Mouse (Mus musculus): Measurements from ENCODE around the gene Il11ra1. TPM values are rescaled to one million over a fixed set of nuclear protein-coding genes. Genes with fewer than 3 reads are reported as not detected.

The Il11ra1 gene
- polyA plus RNA-seq, 1 experiment from 2014 or later, result 29.2 TPM

DNA sequence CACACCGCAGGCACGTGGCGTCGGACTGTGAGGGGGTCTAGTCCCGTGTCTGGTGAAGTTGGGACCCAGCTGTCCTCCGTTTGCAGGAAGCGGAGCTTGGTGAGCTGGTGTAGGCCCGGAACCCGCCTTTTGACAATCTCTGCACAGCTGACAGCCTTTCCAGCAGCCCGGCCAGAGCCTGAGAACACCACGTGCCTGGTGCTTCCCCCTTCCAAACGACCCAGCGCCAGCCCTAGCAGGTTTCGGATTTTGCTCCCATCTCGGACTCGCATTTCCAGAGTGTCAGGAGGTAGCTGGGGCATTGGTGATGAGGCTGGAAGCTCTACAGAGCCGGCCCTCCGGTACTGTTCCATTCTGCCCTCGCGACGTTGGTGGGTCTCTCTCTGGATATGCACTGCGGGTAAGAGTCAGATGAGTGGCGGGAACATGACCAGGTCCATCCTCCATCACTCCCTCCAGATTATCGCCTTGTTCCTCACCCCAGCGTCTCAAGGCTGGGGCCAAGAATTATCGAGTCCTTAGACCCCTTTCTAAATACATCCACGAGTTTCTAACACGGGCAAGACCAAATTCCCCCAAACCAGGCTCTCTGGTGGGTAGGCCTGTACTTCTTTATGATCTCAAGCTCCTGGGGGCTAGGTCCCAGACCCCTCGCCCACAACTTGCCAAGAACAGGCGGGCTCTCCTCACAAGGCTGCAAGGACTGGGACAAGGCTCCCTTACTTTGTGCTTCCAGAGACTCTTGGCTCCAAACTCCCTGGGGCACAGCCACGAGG is 12.8 kb downstream of the Il11ra1 start:
- Histone ChIP-seq H3K27ac (ENCODE audit: low read length) (peak overlapping the region; percentile 68; the same call in 1 of the 2 replicates), H3K36me3 (ENCODE audit: control insufficient read depth, insufficient read depth) (peaks cover 3% of the 10 kb centered on the region; the same call in 1 of the 2 replicates), H3K4me1 (replicated peaks; ENCODE audit: control insufficient read depth, insufficient read depth, low read length) (peaks cover 42% of the 10 kb centered on the region), H3K4me3 (replicated peaks; ENCODE audit: low read length) (peak overlapping the region; percentile 81), H3K9ac (replicated peaks; ENCODE audit: low read depth, low read length) (peak overlapping the region; percentile 92), H3K4me2 (ENCODE audit: low read length) (peak overlapping the region; percentile 94), H3K9me3 (ENCODE audit: control insufficient read depth, low read length) (no peaks in the 10 kb centered on the region), H3K27me3 (replicated peaks; ENCODE audit: control insufficient read depth, insufficient read depth, low read length) (no peaks in the 10 kb centered on the region)
- ATAC-seq, result peak; percentile 16
- 42% methylated on average over 31 of the region's 31 CpGs for WGBS

DNA sequence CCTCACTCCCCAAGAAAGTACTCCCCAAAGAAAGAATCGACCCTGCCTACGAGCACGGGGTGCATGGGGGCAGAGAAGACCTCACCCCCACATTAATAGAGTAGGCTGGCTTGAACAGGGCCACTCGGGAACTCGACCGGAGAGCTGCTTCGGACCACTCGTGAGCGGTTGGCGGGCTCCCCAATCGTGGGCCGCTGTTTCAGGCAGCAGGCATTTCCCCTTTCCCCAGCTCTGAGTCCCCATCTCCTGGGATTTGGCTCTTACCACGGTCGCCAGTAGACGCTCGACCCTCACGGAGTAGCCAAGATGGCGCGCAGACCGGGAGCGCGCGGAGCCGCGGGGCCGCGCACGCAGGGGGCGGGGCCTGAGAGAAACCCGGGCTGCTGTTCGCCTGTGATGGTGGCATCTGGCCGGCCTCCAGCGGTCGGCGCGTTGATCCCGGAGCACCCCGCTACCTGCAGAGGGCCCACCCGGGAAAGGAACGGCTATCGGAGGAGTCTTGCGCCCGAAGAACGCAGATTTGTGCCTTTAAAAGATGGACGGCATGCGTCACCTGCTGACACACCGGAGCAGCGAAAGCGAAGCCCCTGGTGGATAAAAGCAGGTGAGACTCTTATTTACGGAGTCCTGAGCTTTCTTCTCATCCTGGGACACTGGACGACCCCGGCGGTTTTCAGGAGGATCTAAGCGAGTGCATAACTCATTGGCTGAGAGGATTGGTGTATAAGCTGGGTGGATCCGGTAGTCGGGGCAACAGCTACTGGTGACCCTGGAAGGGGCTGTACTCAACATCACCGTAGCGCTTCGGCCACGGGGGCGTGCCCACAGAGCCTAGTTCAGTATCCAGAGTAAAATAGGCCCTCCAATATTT is 13.6 kb downstream of the Il11ra1 start, which contains the start of gene Rpp25l:
Gene Rpp25l (minus strand): TSS at position 338 of the 871 bp plus-strand sequence.
- peak; percentile 56 for ATAC-seq
- under 1% methylated on average over 61 of the region's 61 CpGs for WGBS
- H3K4me1 ChIP-seq (replicated peaks; ENCODE audit: control insufficient read depth, insufficient read depth, low read length), result peaks cover 35% of the 10 kb centered on the region

DNA sequence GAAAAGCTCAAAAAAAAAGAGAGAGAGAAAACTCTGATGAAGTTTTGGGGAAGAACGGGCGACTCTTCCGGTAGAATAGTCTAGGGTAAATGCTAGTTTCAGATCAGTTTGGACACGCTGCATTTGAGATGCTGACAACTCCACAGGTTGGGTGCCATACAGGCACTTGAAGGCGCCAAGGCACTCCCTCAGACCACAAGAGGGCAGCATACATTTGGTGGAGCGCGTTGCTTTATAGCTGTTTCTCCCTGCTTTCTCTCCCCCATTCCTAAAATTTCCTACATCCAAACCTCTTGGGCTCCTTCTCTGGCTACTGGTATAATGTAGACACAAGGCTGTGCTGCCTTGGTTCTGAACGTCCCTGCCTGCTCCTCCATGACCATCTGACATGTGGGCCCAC is 14.5 kb downstream of the Il11ra1 start:
- Histone ChIP-seq H3K27ac (ENCODE audit: low read length) (no peak overlapping the region), H3K4me1 (replicated peaks; ENCODE audit: control insufficient read depth, insufficient read depth, low read length) (peaks cover 33% of the 10 kb centered on the region), H3K9me3 (ENCODE audit: control insufficient read depth, low read length) (no peaks in the 10 kb centered on the region), H3K4me3 (replicated peaks; ENCODE audit: low read length) (peak overlapping the region; percentile 2; the same call in 1 of the 2 replicates), H3K9ac (replicated peaks; ENCODE audit: low read depth, low read length) (no peak overlapping the region), H3K36me3 (ENCODE audit: control insufficient read depth, insufficient read depth) (peaks cover 10% of the 10 kb centered on the region), H3K4me2 (ENCODE audit: low read length) (peak overlapping the region; percentile 94), H3K27me3 (replicated peaks; ENCODE audit: control insufficient read depth, insufficient read depth, low read length) (no peaks in the 10 kb centered on the region)
- peak; percentile 27; the same call in 1 of the 2 replicates for ATAC-seq
- WGBS, result 10% methylated on average over 8 of the region's 8 CpGs

More for the DNA sequence above, 13.6 kb downstream of the Il11ra1 start, which contains the start of gene Rpp25l:
- Histone ChIP-seq H3K9ac (replicated peaks; ENCODE audit: low read depth, low read length) (peak within 1 kb of the TSS; percentile 92), H3K36me3 (ENCODE audit: control insufficient read depth, insufficient read depth) (peaks cover 3% of the 10 kb centered on the region; the same call in 1 of the 2 replicates), H3K27ac (ENCODE audit: low read length) (peak within 1 kb of the TSS; percentile 68), H3K9me3 (ENCODE audit: control insufficient read depth, low read length) (no peaks in the 10 kb centered on the region), H3K4me2 (ENCODE audit: low read length) (peak within 1 kb of the TSS; percentile 94), H3K27me3 (replicated peaks; ENCODE audit: control insufficient read depth, insufficient read depth, low read length) (no peaks in the 10 kb centered on the region), H3K4me3 (replicated peaks; ENCODE audit: low read length) (peak within 1 kb of the TSS; percentile 81)

- Histone ChIP-seq H3K4me1 (replicated peaks; ENCODE audit: control insufficient read depth, insufficient read depth, low read length) (peaks cover 33% of the 10 kb centered on the region), H3K27ac (ENCODE audit: low read length) (no peak overlapping the region), H3K27me3 (replicated peaks; ENCODE audit: control insufficient read depth, insufficient read depth, low read length) (no peaks in the 10 kb centered on the region), H3K4me3 (replicated peaks; ENCODE audit: low read length) (no peak overlapping the region), H3K4me2 (ENCODE audit: low read length) (no peak overlapping the region), H3K36me3 (ENCODE audit: control insufficient read depth, insufficient read depth) (peaks cover 10% of the 10 kb centered on the region), H3K9me3 (ENCODE audit: control insufficient read depth, low read length) (no peaks in the 10 kb centered on the region), H3K9ac (replicated peaks; ENCODE audit: low read depth, low read length) (no peak overlapping the region)
- ATAC-seq, result no peak
- WGBS, result 81% methylated on average over 8 of the region's 8 CpGs
Observed at GRCm38 (mm10) chr4:41715082-41715481, 15.3 kb downstream of the Il11ra1 start.

GRCm38 (mm10) chr4:41715596-41715995 is 15.8 kb downstream of the Il11ra1 start:
- 82% methylated on average over 5 of the region's 5 CpGs for whole genome bisulfite sequencing
- ATAC-seq, result no peak
- no peak overlapping the region for H3K9ac ChIP-seq (replicated peaks; ENCODE audit: low read depth, low read length)
- H3K36me3 ChIP-seq (ENCODE audit: control insufficient read depth, insufficient read depth), result peaks cover 10% of the 10 kb centered on the region
- peaks cover 33% of the 10 kb centered on the region for H3K4me1 ChIP-seq (replicated peaks; ENCODE audit: control insufficient read depth, insufficient read depth, low read length)
- H3K4me3 ChIP-seq (replicated peaks; ENCODE audit: low read length), result no peak overlapping the region
- no peak overlapping the region for H3K27ac ChIP-seq (ENCODE audit: low read length)
- H3K27me3 ChIP-seq (replicated peaks; ENCODE audit: control insufficient read depth, insufficient read depth, low read length), result no peaks in the 10 kb centered on the region
- H3K4me2 ChIP-seq (ENCODE audit: low read length), result no peak overlapping the region
- H3K9me3 ChIP-seq (ENCODE audit: control insufficient read depth, low read length), result no peaks in the 10 kb centered on the region

- H3K9me3 ChIP-seq (ENCODE audit: control insufficient read depth, low read length), result no peaks in the 10 kb centered on the region
- no peak overlapping the region for H3K27ac ChIP-seq (ENCODE audit: low read length)
- peaks cover 10% of the 10 kb centered on the region for H3K36me3 ChIP-seq (ENCODE audit: control insufficient read depth, insufficient read depth)
- peaks cover 27% of the 10 kb centered on the region for H3K4me1 ChIP-seq (replicated peaks; ENCODE audit: control insufficient read depth, insufficient read depth, low read length)
- WGBS, result 70% methylated on average over 6 of the region's 6 CpGs
- H3K4me3 ChIP-seq (replicated peaks; ENCODE audit: low read length), result no peak overlapping the region
- ATAC-seq, result no peak
- H3K4me2 ChIP-seq (ENCODE audit: low read length), result no peak overlapping the region
- H3K9ac ChIP-seq (replicated peaks; ENCODE audit: low read depth, low read length), result no peak overlapping the region
- no peaks in the 10 kb centered on the region for H3K27me3 ChIP-seq (replicated peaks; ENCODE audit: control insufficient read depth, insufficient read depth, low read length)
Observed at GRCm38 (mm10) chr4:41716834-41717233, 17.0 kb downstream of the Il11ra1 start.

- Histone ChIP-seq H3K4me2 (ENCODE audit: low read length) (peak within 1 kb of the TSS; percentile 74), H3K36me3 (ENCODE audit: control insufficient read depth, insufficient read depth) (peaks cover 7% of the 10 kb centered on the region), H3K27ac (ENCODE audit: low read length) (peak within 1 kb of the TSS; percentile 21; the same call in 1 of the 2 replicates), H3K9me3 (ENCODE audit: control insufficient read depth, low read length) (no peaks in the 10 kb centered on the region), H3K27me3 (replicated peaks; ENCODE audit: control insufficient read depth, insufficient read depth, low read length) (peaks cover 17% of the 10 kb centered on the region), H3K4me1 (replicated peaks; ENCODE audit: control insufficient read depth, insufficient read depth, low read length) (peaks cover 29% of the 10 kb centered on the region), H3K4me3 (replicated peaks; ENCODE audit: low read length) (peak within 1 kb of the TSS; percentile 89), H3K9ac (replicated peaks; ENCODE audit: low read depth, low read length) (peak within 1 kb of the TSS; percentile 93)
- ATAC-seq, result peak; percentile 98
- 0% methylated on average over 27 of the region's 27 CpGs for WGBS
Observed at GRCm38 (mm10) chr4:41722918-41723351, 23.1 kb downstream of the Il11ra1 start, which contains the start of gene Dctn3. Dctn3 (minus strand) TSS chr4:41723170.

DNA sequence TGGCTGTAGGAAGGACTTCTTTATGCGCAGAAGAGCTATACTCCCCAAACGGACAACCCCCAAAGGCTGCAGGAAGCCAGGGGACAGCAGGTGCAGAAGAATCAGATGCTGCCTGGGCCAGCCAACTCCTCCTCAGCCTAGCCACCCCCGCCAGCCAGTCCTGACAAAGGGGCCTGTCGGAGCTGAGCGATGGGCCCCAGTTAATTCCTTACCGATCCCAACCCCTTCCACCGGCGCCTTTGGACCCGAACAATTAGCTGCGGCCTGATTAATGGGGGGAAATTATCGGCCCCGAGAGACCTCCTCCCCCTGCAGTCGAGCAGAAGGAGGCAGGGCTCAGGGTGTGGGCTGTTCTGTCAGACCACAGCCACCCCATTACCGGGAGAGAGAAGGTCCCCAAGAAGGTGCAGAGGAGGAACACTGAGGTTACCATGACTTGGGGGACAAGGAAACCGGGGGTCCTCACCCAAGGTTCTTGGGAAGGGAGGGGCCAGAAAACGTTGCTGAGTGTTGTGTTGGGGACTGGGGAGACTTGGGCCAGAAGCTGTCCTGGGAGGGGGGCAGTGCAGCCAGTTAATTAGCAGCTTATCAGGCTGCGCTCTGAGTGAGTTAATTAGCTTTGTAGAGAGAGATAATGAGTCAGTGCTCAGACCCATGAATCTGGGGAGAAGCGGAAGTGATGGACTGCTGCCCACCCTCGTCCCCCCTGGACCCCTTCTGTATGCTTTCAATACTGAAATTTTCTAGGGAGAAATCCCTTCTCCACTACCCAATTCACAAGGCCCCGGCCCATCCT is 27.2 kb downstream of the Il11ra1 start:
- peak overlapping the region; percentile 24; the same call in 1 of the 2 replicates for H3K9ac ChIP-seq (replicated peaks; ENCODE audit: low read depth, low read length)
- H3K4me2 ChIP-seq (ENCODE audit: low read length), result 0 out of 2 replicates have a peak overlapping the region, but pooled peaks have one; percentile 4

More for the DNA sequence above, 27.2 kb downstream of the Il11ra1 start:
- no peak for ATAC-seq
- H3K27ac ChIP-seq (ENCODE audit: low read length), result no peak overlapping the region
- H3K4me3 ChIP-seq (replicated peaks; ENCODE audit: low read length), result no peak overlapping the region
- H3K9me3 ChIP-seq (ENCODE audit: control insufficient read depth, low read length), result no peaks in the 10 kb centered on the region
- WGBS, result 2% methylated on average over 20 of the region's 20 CpGs
- H3K27me3 ChIP-seq (replicated peaks; ENCODE audit: control insufficient read depth, insufficient read depth, low read length), result peaks cover 44% of the 10 kb centered on the region
- peaks cover 31% of the 10 kb centered on the region for H3K4me1 ChIP-seq (replicated peaks; ENCODE audit: control insufficient read depth, insufficient read depth, low read length)
- H3K36me3 ChIP-seq (ENCODE audit: control insufficient read depth, insufficient read depth), result no peaks in the 10 kb centered on the region
